Mouse (Mus musculus) frontal cortex, adult (tissue): Measurements from ENCODE around the gene Gm16451.
"Not testable (repeated sequence)": the region's sequence is repeated elsewhere in the genome, so short reads cannot be mapped to it uniquely, and the experiment has no call there.

Experiments
- ATAC-seq: cut with Nextera tagmentation; 2 replicates; pipeline ENCODE4 v1.9.2; 2017; ENCODE audit warnings: mild to moderate bottlenecking, moderate library complexity, mixed read lengths; ENCODE audit not compliant: low TSS enrichment

The Gm16451 gene

GRCm38 (mm10) chr7:22118145-22118544 lies at the start of gene Gm16451:
Gm16451 (minus strand) TSS chr7:22118245.
- not testable (repeated sequence) for ATAC-seq

- not testable (repeated sequence) for ATAC-seq
These were observed 45.9 kb upstream of the Gm16451 start, which contains the start of gene Vmn1r142 for GRCm38 (mm10) chr7:22163935-22164334. Vmn1r142 (minus strand) TSS chr7:22164035.

GRCm38 (mm10) chr7:22134641-22135040 lies 16.6 kb upstream of the Gm16451 start, which contains the start of gene Gm10666:
Gm10666 (minus strand) TSS chr7:22134741.
- not testable (repeated sequence) for ATAC-seq

GRCm38 (mm10) chr7:22068757-22069156 lies 49.3 kb downstream of the Gm16451 start, which contains the start of gene Vmn1r139:
Vmn1r139 (plus strand) TSS chr7:22069057.
- ATAC-seq, result not testable (repeated sequence)
